Mouse (Mus musculus) macrophage (primary cell): ENCODE measurements at regions not wholly inside any gene's neighbourhood (a gene's known extent, or its start where the extent isn't known, plus 50 kb on each side); places are given as distances from the start of the nearest gene placed in this dataset.

Experiments used
- H3K27ac ChIP-seq: fragments of 350-480 bp; formaldehyde crosslinking; 2 replicates; pipeline ENCODE4 v1.9.0; 2021
- H3K36me3 ChIP-seq: fragments of 350-480 bp; formaldehyde crosslinking; 2 replicates; pipeline ENCODE4 v1.9.0; 2021; ENCODE audit errors: inconsistent target
- H3K4me3 ChIP-seq: fragments of 350-480 bp; formaldehyde crosslinking; 2 replicates; pipeline ENCODE4 v1.9.0; 2021; ENCODE audit errors: inconsistent target
- H3K79me2 ChIP-seq: fragments of 350-480 bp; formaldehyde crosslinking; 2 replicates; pipeline ENCODE4 v1.9.0; 2021; ENCODE audit errors: inconsistent target
- WGBS: methylation state at CpG from one replicate; pipeline ENCODE4 v1.1.7; 2026; ENCODE audit warnings: inconsistent platforms; ENCODE audit not compliant: missing documents; 5-methylcytosine and 5-hydroxymethylcytosine counted together

DNA sequence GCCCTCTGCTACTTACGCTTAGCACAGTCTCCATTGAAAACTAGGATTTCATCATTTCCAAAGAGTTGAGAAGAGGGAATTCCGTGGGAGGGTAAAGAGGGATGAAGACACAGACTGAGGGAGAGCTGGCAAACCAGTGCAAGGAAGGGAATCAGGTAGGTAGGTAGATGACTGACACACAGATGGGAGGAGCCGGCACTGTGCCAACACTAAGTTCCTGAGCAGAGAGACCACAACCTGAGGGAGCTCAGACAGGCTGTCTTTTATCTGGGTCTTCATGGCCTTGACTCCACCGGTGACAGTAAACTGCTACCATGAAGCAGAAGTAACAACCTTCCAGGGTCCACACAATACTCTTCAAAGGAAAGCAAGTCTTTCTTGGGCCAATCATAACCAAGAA is 200.2 kb upstream of the Smim15 start:
- H3K79me2 ChIP-seq: peaks cover 94% of the 10 kb centered on the region
- no peak overlapping the region for H3K4me3 ChIP-seq
- H3K36me3 ChIP-seq: no peaks in the 10 kb centered on the region
- no peak overlapping the region for H3K27ac ChIP-seq
- WGBS: 68% methylated on average over 4 of the region's 4 CpGs

DNA sequence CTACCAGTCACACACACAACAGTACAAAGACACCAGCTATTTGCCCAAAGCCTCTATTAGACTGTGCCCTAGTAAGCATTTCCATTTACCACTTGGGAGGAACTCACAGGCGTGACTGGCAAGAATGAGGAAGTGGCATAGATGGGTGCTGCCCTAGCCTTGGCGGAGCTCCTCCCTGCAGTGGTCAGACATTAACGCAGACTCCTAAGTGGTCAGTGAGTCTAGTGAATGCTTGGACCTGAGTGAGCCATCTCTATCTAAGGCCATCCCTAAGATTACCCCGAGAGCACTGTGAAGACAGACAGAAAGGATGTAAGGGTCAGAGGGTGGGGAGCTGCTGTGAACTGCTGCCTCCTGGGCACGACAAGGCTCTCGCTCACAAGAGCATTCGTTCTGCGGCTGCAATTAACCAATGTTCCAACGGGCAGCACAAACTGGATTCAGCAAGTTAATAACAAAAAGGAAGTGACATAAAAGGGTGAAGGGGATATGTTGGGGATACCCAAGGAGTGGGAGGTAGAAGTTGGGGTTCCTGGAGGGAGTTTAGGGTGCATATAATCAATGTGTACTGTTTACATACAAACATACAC is 206.0 kb upstream of the Smim15 start:
- H3K4me3 ChIP-seq: peak overlapping the region; percentile 5; the same call in 1 of the 2 replicates
- H3K79me2 ChIP-seq: peaks cover 87% of the 10 kb centered on the region
- WGBS: 25% methylated on average over 9 of the region's 9 CpGs
- no peaks in the 10 kb centered on the region for H3K36me3 ChIP-seq
- H3K27ac ChIP-seq: peak overlapping the region; percentile 84

DNA sequence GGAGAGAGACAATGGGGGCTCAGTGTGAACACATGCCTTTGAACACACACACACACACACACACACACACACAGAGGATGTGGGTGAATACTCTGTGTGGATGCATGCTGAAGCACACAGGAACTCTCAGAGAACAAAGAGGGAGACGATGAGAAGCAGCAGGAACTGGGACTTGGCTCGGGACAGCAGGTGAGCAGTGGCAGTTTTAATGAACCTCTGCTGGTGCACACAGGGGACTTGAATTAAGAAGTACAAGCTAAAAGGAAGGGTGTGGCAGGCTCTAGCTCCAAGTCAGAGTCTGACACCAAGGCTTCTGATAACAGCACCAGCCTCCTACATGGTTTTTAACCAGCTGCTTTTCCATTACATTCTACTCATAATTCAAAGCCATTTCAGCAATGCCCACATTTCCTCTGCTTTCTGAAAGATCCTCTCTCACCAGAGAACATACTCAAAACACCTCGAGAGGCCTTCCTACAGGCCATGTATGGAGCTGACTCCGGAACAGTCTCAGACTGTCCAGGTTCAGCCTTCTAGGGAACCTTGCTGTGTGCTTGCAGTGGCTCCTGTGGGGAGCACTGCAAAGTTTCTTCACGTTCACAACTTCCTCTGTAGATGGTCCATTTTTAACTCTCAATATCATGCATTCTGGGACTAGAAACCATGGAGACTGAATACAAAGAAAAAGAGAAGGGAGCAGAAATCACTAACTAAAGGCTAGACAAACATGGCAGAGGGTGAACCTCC is 206.9 kb upstream of the Smim15 start:
- H3K36me3 ChIP-seq: no peaks in the 10 kb centered on the region
- H3K4me3 ChIP-seq: no peak overlapping the region
- 26% methylated on average over 5 of the region's 5 CpGs for WGBS
- peak overlapping the region; percentile 84 for H3K27ac ChIP-seq
- H3K79me2 ChIP-seq: peaks cover 87% of the 10 kb centered on the region

DNA sequence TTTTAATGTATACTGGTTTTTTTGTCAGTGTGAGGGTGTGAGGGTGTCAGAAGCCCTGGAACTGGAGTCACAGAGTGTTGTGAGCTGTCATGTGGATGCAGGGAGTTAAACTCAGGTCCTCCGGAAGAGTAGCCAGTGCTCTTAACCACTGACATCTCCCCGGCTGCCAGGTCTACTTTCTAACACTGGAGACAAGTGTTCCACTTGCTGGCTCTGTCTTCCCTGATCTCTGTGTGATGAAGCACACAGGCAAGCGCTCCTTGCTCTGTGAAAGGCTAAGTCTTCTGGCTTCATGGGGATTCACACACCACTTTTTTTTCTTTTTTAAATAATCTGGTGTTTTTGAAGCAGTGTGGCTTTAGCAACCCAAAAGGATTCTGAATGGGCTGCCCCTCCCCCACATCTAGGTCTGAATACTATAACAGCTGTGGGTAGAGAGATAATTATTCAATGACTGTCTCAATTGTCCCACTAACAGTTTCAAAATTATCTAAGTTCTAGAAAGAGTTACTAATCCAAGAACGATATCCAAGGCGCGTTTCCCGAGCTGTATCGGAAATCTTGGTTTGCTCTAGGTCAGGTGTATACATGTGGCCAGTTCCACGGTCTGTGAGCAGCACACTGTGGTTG is 208.4 kb upstream of the Smim15 start:
- H3K79me2 ChIP-seq: peaks cover 83% of the 10 kb centered on the region
- WGBS: 90% methylated on average over 9 of the region's 9 CpGs
- no peaks in the 10 kb centered on the region for H3K36me3 ChIP-seq
- no peak overlapping the region for H3K27ac ChIP-seq
- H3K4me3 ChIP-seq: no peak overlapping the region

DNA sequence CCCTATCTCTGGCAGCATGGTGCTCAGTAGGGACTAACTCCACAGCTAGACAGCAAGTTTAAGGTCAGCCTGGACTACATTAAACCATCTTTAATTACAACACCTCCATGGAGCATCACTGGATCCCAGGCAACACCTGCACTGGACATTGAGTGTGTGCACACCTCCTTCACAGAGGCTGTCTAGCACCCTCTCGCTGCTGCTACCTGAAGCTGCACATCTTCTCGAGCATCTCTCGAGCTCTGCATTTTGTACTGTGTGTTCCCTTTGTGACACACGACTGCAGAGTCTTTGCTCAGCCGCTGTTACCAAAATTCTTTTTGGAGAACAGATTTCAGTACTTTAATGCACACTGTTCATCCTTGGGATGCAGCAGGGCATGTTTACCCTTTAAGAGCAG is 212.2 kb upstream of the Smim15 start:
- no peak overlapping the region for H3K4me3 ChIP-seq
- WGBS: 94% methylated on average over 5 of the region's 5 CpGs

DNA sequence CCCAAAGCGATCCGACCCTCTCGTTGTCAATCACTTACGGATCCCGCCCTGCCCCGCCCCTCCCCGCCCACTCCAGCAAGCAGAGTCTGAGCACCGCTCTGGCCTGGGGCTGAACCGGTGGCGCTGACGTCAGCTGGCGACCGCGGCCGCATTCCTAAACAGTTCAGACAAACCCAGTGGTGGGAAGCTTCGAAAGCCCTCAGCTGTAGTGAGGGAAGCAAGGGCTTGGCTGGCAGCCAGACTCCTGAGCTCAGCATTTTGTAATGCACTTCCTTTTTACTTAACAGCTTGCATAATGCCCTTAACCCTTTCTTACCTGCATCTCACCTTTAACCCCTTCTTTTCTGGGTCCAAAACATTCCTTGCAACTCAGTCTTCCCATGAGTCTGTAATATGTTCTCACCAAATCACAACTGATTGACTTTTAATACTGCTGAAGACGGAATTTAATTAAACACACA is 213.0 kb upstream of the Smim15 start:
- Histone ChIP-seq H3K4me3 (peak overlapping the region; percentile 31; the same call in 1 of the 2 replicates), H3K36me3 (no peaks in the 10 kb centered on the region), H3K27ac (no peak overlapping the region), H3K79me2 (peaks cover 96% of the 10 kb centered on the region)
- 1% methylated on average over 17 of the region's 17 CpGs for WGBS

More for the DNA sequence above, 212.2 kb upstream of the Smim15 start:
- H3K36me3 ChIP-seq: no peaks in the 10 kb centered on the region
- H3K27ac ChIP-seq: no peak overlapping the region
- peaks cover 96% of the 10 kb centered on the region for H3K79me2 ChIP-seq

DNA sequence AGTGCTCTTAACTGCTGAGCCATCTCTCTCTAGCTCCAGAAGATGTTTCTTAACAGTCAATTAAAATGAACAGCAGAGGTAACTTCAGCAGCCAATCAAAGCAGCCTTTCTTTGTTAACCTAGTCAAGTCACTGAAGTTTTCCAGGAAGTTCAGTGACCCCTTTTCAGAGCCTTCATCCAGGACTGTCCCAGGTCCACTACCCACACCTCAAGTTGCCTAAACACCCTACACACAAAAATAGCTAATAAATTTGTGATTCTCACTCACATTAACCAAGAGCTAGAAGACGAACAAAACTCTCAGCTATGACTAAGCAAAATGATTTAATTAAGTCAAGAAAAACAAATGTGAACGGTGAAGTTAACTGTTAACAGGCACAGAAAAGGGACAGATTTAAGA is 214.0 kb upstream of the Smim15 start:
- 36% methylated on average over 2 of the region's 2 CpGs for WGBS
- Histone ChIP-seq H3K27ac (peak overlapping the region; percentile 14), H3K4me3 (no peak overlapping the region; the same call in 1 of the 2 replicates)

DNA sequence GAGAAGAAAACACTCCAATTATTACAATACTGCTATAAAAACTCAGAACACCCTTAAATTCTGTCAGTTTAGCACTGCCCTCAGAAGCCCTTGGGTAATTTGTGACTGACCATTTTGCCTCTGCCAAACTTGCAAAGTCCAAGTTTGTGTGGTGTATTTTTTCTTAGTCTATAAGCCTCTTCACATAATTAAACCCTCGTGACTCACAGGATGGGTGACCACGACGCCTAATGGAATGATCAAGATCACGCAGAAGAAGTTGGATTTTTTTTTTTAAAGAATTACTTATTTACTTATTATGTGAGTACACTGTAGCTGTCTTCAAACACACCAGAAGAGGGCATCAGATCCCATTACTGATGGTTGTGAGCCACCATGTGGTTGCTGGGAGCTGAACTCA is 214.4 kb upstream of the Smim15 start:
- no peak overlapping the region for H3K4me3 ChIP-seq
- H3K79me2 ChIP-seq: peaks cover 96% of the 10 kb centered on the region
- H3K27ac ChIP-seq: no peak overlapping the region
- no peaks in the 10 kb centered on the region for H3K36me3 ChIP-seq
- 87% methylated on average over 4 of the region's 4 CpGs for WGBS

More for the DNA sequence above, 214.0 kb upstream of the Smim15 start:
- H3K79me2 ChIP-seq: peaks cover 96% of the 10 kb centered on the region
- no peaks in the 10 kb centered on the region for H3K36me3 ChIP-seq

DNA sequence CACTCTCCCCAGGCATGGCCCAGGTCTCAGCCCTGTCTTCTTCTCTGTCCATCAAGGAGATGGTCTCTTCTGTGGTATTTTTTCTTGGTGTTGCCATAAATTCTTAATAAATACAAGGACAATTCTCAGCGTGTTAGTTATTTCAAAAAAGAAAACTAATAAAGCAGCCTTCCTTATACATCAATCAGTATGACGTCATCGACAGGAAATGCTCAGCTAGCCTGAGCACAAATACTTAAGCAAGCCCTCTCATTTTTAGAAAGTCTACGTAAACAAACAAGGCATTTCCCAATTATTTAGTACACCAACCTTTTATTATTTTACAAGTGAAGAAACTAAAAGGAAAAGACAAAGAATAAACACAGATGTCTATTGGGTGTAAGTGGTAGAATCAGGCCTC is 218.6 kb upstream of the Smim15 start:
- Histone ChIP-seq H3K79me2 (peaks cover 100% of the 10 kb centered on the region), H3K4me3 (no peak overlapping the region), H3K27ac (no peak overlapping the region), H3K36me3 (no peaks in the 10 kb centered on the region)
- 81% methylated on average over 4 of the region's 4 CpGs for WGBS

DNA sequence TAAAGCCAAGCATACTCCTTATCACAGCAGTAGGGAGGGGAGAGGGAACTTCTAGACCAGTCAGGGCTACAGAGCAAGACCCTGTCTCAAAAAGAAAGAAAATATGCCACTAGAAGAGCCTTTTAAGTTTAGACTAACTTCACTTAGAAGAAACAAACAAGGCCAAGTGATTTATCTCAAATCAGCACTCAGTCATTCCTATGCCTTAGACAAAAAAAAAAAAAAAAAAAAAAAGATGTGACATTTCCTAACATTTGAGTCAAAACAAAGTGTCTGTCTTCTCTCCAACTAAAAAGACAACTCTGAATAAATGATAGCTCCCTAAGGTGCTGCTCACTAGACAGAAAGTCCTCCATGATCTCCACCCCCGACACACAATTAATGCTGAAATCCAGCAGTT is 220.9 kb upstream of the Smim15 start:
- H3K27ac ChIP-seq: no peak overlapping the region
- WGBS: 89% methylated on average over 1 of the region's 1 CpGs

DNA sequence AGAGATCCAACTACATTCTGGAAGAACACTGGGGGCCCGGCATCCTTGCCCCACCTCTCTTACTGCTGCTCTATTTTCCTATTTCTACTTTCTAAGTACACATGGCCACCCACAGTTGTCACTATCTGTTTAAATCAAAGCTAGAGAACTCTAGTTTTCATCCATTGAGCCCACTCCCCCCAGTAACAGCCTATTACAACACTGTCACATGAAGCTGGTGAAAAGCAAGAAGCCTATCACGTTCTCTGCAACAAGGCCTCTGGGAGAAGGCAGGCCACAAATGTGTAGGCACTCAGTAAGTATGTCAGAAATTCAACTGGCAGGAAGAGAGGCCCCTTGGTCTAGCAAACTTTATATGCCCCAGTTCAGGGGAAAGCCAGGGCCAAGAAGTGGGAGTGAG is 222.0 kb upstream of the Smim15 start:
- no peaks in the 10 kb centered on the region for H3K36me3 ChIP-seq
- no peak overlapping the region for H3K27ac ChIP-seq
- WGBS: 85% methylated on average over 2 of the region's 2 CpGs
- H3K79me2 ChIP-seq: peaks cover 100% of the 10 kb centered on the region
- H3K4me3 ChIP-seq: no peak overlapping the region

More for the DNA sequence above, 220.9 kb upstream of the Smim15 start:
- Histone ChIP-seq H3K79me2 (peaks cover 100% of the 10 kb centered on the region), H3K4me3 (no peak overlapping the region), H3K36me3 (no peaks in the 10 kb centered on the region)

DNA sequence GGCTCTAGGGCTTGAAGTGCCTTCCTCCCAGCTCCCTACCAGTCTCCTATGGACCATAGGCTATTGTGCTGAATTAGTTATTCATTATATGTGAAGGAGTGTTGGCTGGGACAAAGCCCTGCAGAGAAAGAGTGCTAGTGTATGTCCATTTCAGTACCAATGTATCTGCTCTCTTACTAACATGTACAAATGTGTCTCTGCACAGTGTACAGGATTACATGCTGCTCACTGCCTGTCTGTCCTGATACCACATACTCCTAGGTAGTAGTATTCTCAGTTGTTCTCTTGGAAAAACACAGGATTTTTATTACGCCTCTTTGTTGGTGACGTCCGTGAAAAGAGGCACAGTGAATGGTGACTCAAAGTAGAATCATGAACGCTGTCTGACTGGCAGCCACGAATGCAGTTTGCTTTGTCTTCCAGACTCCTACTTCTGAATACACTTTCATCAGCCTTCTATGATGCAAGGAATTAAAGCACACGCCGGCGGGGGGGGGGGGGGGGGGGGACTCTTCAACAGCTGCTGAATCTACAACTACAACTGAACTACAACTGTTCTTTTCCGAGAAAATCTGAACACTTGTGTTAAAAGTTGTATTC is 230.6 kb upstream of the Smim15 start:
- WGBS: 97% methylated on average over 6 of the region's 9 CpGs
- Histone ChIP-seq H3K27ac (no peak overlapping the region), H3K4me3 (no peak overlapping the region), H3K79me2 (peaks cover 93% of the 10 kb centered on the region), H3K36me3 (no peaks in the 10 kb centered on the region)

DNA sequence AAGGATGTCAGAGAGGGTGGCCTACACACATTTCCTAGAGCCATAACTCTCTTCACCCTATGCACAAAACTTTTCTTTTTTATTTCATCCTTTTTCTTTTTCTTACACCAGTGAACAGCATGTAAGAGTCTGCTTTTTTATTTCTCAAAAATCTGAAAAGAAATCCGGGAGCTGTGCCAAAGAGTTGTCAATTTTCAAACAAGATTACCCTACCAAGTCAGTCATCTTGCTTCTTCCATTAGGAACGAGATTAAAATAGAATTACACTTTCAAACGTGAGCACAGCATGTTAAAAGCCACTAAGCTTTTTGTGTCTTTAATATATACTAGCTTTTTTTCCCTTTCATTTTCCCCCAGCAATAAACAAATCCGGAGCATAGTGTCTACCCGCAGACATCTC is 232.2 kb upstream of the Smim15 start:
- WGBS: 66% methylated on average over 5 of the region's 5 CpGs

DNA sequence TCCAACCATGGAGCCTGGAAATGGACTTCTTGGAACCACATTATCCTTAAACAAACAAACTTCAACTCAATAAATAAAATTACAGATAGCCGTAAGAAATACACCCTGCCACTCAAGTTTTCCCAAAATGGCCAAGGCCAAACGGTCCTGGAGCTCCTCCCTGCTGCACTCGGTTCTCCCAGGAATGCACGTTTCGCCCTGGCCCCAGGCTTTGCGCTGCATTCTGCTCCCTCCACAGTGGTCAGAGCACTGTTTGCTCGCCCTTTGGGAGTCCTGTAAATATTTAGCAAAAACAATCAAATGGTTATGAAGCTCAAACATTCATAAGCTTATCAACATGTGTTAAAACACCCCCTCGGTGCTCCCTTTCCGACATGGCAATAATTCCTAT is 233.4 kb upstream of the Smim15 start:
- H3K4me3 ChIP-seq: no peak overlapping the region
- no peaks in the 10 kb centered on the region for H3K36me3 ChIP-seq
- peaks cover 93% of the 10 kb centered on the region for H3K79me2 ChIP-seq
- 82% methylated on average over 9 of the region's 9 CpGs for WGBS
- peak overlapping the region; percentile 40 for H3K27ac ChIP-seq

More for the DNA sequence above, 232.2 kb upstream of the Smim15 start:
- H3K27ac ChIP-seq: no peak overlapping the region
- peaks cover 93% of the 10 kb centered on the region for H3K79me2 ChIP-seq
- no peak overlapping the region for H3K4me3 ChIP-seq
- no peaks in the 10 kb centered on the region for H3K36me3 ChIP-seq
